Mouse (Mus musculus): ENCODE data around the gene Nabp1. TPM values are rescaled to one million over a fixed set of nuclear protein-coding genes. Genes with fewer than 3 reads are reported as not detected.

The Nabp1 gene
- polyA plus RNA-seq, 1 experiment from 2014 or later = 17.6 TPM

DNA sequence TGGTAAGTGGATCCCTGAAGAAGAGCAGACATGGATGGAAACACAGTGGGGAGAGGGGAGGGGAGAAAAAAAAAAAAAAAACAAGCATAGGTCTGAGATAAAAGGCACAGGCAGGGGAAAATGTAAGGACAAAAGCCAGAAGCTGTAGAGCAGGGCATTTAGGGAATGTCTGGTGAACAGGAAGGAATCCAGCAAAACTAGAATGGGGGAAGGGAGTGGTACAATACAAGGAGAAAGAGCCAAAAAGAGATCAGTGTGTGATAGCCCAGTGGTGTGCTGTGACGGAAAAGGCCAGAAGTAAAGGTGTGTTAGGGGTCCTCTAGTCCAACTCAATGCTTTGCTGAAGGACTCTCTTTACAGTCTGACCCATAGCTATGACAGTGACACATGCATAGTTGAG lies 8.1 kb upstream of the Nabp1 start:
- WGBS = 32% methylated on average over 1 of the region's 1 CpGs
- ATAC-seq (ENCODE audit: insufficient number of reproducible peaks, low FRiP score) = no peak
- no peak overlapping the region; the same call in 1 of the 2 replicates for H3K27ac ChIP-seq (ENCODE audit: poor library complexity, severe bottlenecking)

GRCm38 (mm10) chr1:51480386-51480785 lies 2.2 kb upstream of the Nabp1 start:
- H3K4me3 ChIP-seq = no peak overlapping the region
- H3K4me2 ChIP-seq = no peak overlapping the region
- no peaks in the 10 kb centered on the region for H3K36me3 ChIP-seq
- no peak overlapping the region for H3K9ac ChIP-seq
- no peak for ATAC-seq (ENCODE audit: insufficient number of reproducible peaks, low FRiP score)
- H3K27ac ChIP-seq (ENCODE audit: poor library complexity, severe bottlenecking) = no peak overlapping the region
- no peaks in the 10 kb centered on the region for H3K27me3 ChIP-seq (replicated peaks)
- no peaks in the 10 kb centered on the region for H3K9me3 ChIP-seq (replicated peaks)
- H3K4me1 ChIP-seq (replicated peaks) = peaks cover 6% of the 10 kb centered on the region; the same call in 1 of the 2 replicates

More for the DNA sequence above, 8.1 kb upstream of the Nabp1 start:
- Histone ChIP-seq H3K4me1 (replicated peaks) (peaks cover 12% of the 10 kb centered on the region; the same call in 1 of the 2 replicates), H3K36me3 (no peaks in the 10 kb centered on the region), H3K9me3 (replicated peaks) (no peaks in the 10 kb centered on the region), H3K4me3 (no peak overlapping the region), H3K27me3 (replicated peaks) (no peaks in the 10 kb centered on the region), H3K4me2 (no peak overlapping the region), H3K9ac (no peak overlapping the region)

GRCm38 (mm10) chr1:51479691-51480090 lies 1.5 kb upstream of the Nabp1 start:
- WGBS = 85% methylated on average over 1 of the region's 1 CpGs
- no peak overlapping the region for H3K27ac ChIP-seq (ENCODE audit: poor library complexity, severe bottlenecking)

DNA sequence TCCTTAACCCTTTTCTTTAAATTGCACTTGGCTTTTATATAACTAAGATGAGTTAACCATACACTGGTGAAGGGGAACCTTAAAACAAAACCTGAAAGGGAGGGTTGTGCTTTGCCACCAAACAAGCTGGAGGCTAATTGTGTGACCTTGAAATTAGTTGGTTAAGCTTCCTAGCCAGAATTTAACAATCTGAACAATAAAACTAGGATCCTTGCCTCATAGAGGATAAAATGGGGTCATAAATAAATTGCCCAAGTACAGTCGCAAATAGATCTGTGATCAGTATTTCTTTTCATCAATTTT lies 753 bp upstream of the Nabp1 start:
- 81% methylated on average over 1 of the region's 1 CpGs for WGBS
- peak overlapping the region; percentile 71 for H3K4me3 ChIP-seq
- peak overlapping the region; percentile 73; the same call in 1 of the 2 replicates for H3K9ac ChIP-seq
- H3K4me2 ChIP-seq = peak overlapping the region; percentile 86
- H3K27me3 ChIP-seq (replicated peaks) = no peaks in the 10 kb centered on the region
- no peaks in the 10 kb centered on the region for H3K36me3 ChIP-seq
- peak overlapping the region; percentile 86; the same call in 1 of the 2 replicates for H3K27ac ChIP-seq (ENCODE audit: poor library complexity, severe bottlenecking)
- no peaks in the 10 kb centered on the region for H3K9me3 ChIP-seq (replicated peaks)
- peaks cover 6% of the 10 kb centered on the region; the same call in 1 of the 2 replicates for H3K4me1 ChIP-seq (replicated peaks)
- ATAC-seq (ENCODE audit: insufficient number of reproducible peaks, low FRiP score) = no peak

More at GRCm38 (mm10) chr1:51479691-51480090, 1.5 kb upstream of the Nabp1 start:
- H3K4me1 ChIP-seq (replicated peaks) = peaks cover 6% of the 10 kb centered on the region; the same call in 1 of the 2 replicates
- no peak overlapping the region for H3K4me3 ChIP-seq
- no peaks in the 10 kb centered on the region for H3K9me3 ChIP-seq (replicated peaks)
- no peaks in the 10 kb centered on the region for H3K36me3 ChIP-seq
- no peak for ATAC-seq (ENCODE audit: insufficient number of reproducible peaks, low FRiP score)
- no peak overlapping the region for H3K9ac ChIP-seq
- H3K27me3 ChIP-seq (replicated peaks) = no peaks in the 10 kb centered on the region
- no peak overlapping the region for H3K4me2 ChIP-seq

GRCm38 (mm10) chr1:51477656-51478081 lies 556 bp downstream of the Nabp1 start:
- H3K4me3 ChIP-seq = peak overlapping the region; percentile 71
- peak overlapping the region; percentile 91 for H3K9ac ChIP-seq
- WGBS = under 1% methylated on average over 25 of the region's 25 CpGs

DNA sequence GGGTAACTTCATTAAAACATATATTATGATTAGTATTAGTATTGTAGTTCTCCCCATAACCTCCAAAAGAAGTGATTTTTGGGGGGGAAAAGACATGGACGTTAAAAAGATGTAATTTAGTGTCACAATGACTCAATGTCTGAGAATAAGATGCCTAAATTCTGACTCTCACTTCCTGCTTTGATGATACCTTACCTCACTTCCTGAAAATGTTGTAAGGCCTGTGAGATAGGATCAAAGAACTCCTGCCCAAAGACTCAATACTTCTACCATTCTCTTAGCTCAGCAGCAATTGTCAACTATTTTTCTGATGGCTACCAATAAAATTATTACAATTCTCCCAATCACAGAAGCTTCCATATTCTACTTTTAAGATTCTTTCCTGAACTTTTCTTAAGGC lies 1.8 kb downstream of the Nabp1 start:
- Histone ChIP-seq H3K27ac (ENCODE audit: poor library complexity, severe bottlenecking) (no peak overlapping the region), H3K9ac (no peak overlapping the region), H3K4me2 (no peak overlapping the region), H3K9me3 (replicated peaks) (no peaks in the 10 kb centered on the region), H3K4me1 (replicated peaks) (peaks cover 6% of the 10 kb centered on the region; the same call in 1 of the 2 replicates), H3K27me3 (replicated peaks) (no peaks in the 10 kb centered on the region), H3K36me3 (peaks cover 3% of the 10 kb centered on the region; the same call in 1 of the 2 replicates), H3K4me3 (no peak overlapping the region)
- 50% methylated on average over 1 of the region's 1 CpGs for WGBS
- ATAC-seq (ENCODE audit: insufficient number of reproducible peaks, low FRiP score) = no peak

More at GRCm38 (mm10) chr1:51477656-51478081, 556 bp downstream of the Nabp1 start:
- Histone ChIP-seq H3K9me3 (replicated peaks) (no peaks in the 10 kb centered on the region), H3K4me2 (peak overlapping the region; percentile 86), H3K36me3 (no peaks in the 10 kb centered on the region), H3K27ac (ENCODE audit: poor library complexity, severe bottlenecking) (peak overlapping the region; percentile 85), H3K27me3 (replicated peaks) (no peaks in the 10 kb centered on the region), H3K4me1 (replicated peaks) (peaks cover 6% of the 10 kb centered on the region; the same call in 1 of the 2 replicates)
- peak; percentile 42 for ATAC-seq (ENCODE audit: insufficient number of reproducible peaks, low FRiP score)

DNA sequence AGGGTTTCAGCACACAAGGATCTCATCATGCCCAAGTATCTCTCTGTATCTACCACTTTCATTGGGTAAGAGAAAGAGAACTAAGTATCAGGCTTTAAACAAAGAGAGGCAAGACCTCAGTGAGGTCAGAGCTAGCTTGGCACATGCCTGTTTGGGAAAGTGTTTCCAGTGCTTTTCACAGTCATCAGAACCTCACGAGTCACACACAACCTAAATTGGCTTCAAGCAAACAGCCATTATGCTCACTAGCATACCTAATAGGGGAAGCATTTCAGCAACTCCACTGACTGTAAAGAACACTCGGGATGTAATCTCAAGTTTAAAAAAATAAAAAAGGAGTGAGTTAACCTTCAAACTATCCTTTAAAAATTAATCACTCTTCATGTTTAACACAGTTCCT lies 10.1 kb downstream of the Nabp1 start:
- H3K4me3 ChIP-seq = no peak overlapping the region
- no peaks in the 10 kb centered on the region for H3K9me3 ChIP-seq (replicated peaks)
- no peak overlapping the region for H3K4me2 ChIP-seq
- H3K36me3 ChIP-seq = peaks cover 7% of the 10 kb centered on the region; the same call in 1 of the 2 replicates
- ATAC-seq (ENCODE audit: insufficient number of reproducible peaks, low FRiP score) = no peak
- no peak overlapping the region for H3K27ac ChIP-seq (ENCODE audit: poor library complexity, severe bottlenecking)
- no peaks in the 10 kb centered on the region for H3K27me3 ChIP-seq (replicated peaks)
- no peaks in the 10 kb centered on the region for H3K4me1 ChIP-seq (replicated peaks)
- no peak overlapping the region for H3K9ac ChIP-seq
- WGBS = 43% methylated on average over 2 of the region's 2 CpGs

GRCm38 (mm10) chr1:51467181-51467580 lies 11.0 kb downstream of the Nabp1 start:
- ATAC-seq (ENCODE audit: insufficient number of reproducible peaks, low FRiP score) = no peak
- Histone ChIP-seq H3K9ac (no peak overlapping the region), H3K4me1 (replicated peaks) (no peaks in the 10 kb centered on the region), H3K27me3 (replicated peaks) (no peaks in the 10 kb centered on the region), H3K36me3 (peaks cover 7% of the 10 kb centered on the region; the same call in 1 of the 2 replicates), H3K27ac (ENCODE audit: poor library complexity, severe bottlenecking) (no peak overlapping the region), H3K4me3 (no peak overlapping the region), H3K9me3 (replicated peaks) (no peaks in the 10 kb centered on the region), H3K4me2 (no peak overlapping the region)
- 80% methylated on average over 5 of the region's 5 CpGs for WGBS

DNA sequence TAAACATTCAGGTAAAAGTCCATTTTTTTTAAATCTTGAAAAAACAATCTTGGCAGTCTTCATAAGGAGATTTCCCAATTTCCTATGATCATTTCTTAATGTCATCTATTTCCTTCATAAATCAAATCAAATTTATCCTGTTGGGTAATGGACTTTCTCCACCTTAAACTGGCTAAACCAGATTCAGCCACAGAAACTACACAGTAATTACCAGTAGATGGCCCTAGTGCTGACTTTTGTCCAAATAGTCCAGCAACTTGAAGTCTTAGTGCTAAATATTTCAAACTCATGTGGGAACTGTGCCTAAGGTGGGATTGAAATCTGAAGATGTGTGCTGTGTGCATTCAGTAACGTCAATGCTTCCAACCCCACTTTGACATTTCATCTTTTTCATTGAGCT lies 11.8 kb downstream of the Nabp1 start:
- H3K27ac ChIP-seq (ENCODE audit: poor library complexity, severe bottlenecking) = no peak overlapping the region
- no peak overlapping the region for H3K9ac ChIP-seq
- WGBS = 41% methylated on average over 1 of the region's 1 CpGs
- H3K4me1 ChIP-seq (replicated peaks) = no peaks in the 10 kb centered on the region
- H3K36me3 ChIP-seq = peaks cover 3% of the 10 kb centered on the region; the same call in 1 of the 2 replicates
- no peak for ATAC-seq (ENCODE audit: insufficient number of reproducible peaks, low FRiP score)
- H3K9me3 ChIP-seq (replicated peaks) = no peaks in the 10 kb centered on the region
- H3K27me3 ChIP-seq (replicated peaks) = no peaks in the 10 kb centered on the region
- no peak overlapping the region for H3K4me2 ChIP-seq
- no peak overlapping the region for H3K4me3 ChIP-seq

DNA sequence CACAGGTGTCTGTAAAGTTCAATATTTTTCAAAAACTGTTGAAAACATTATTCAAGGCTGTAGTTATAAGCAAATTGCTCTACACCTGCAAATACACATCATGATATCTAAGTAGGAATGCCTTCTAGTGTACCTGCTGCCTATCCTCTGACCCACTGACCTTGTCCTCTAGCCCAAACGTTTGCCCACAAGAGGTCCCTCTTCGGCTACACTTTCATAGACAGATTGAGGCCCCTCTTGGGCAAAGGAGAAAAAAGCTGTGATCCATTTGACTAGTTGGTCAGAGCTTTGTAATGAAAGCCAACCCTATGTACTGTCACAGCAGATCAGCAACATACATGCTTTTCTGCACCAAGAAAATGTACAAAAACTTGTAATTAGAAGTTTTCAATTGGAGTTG lies 12.9 kb downstream of the Nabp1 start:
- Histone ChIP-seq H3K9ac (no peak overlapping the region), H3K27ac (ENCODE audit: poor library complexity, severe bottlenecking) (no peak overlapping the region), H3K4me2 (no peak overlapping the region), H3K4me3 (no peak overlapping the region), H3K9me3 (replicated peaks) (no peaks in the 10 kb centered on the region), H3K4me1 (replicated peaks) (no peaks in the 10 kb centered on the region), H3K27me3 (replicated peaks) (no peaks in the 10 kb centered on the region), H3K36me3 (no peaks in the 10 kb centered on the region)
- WGBS = 26% methylated on average over 2 of the region's 2 CpGs
- no peak for ATAC-seq (ENCODE audit: insufficient number of reproducible peaks, low FRiP score)

GRCm38 (mm10) chr1:51463038-51463437 lies 15.2 kb downstream of the Nabp1 start:
- Histone ChIP-seq H3K4me3 (no peak overlapping the region), H3K4me1 (replicated peaks) (no peaks in the 10 kb centered on the region), H3K9ac (no peak overlapping the region), H3K9me3 (replicated peaks) (no peaks in the 10 kb centered on the region), H3K36me3 (no peaks in the 10 kb centered on the region), H3K27ac (ENCODE audit: poor library complexity, severe bottlenecking) (no peak overlapping the region), H3K4me2 (no peak overlapping the region), H3K27me3 (replicated peaks) (no peaks in the 10 kb centered on the region)
- WGBS = 79% methylated on average over 5 of the region's 5 CpGs
- ATAC-seq (ENCODE audit: insufficient number of reproducible peaks, low FRiP score) = no peak

Data from heart, embryonic 12.5 days (tissue).